Mouse (Mus musculus) bone marrow macrophage, adult 2 months (primary cell): ENCODE data around the gene Nfatc2ip.

Experiments used
- CTCF ChIP-seq: IDR thresholded peaks from 2 replicates; pipeline ENCODE4 v1.5.1; 2012; ENCODE audit warnings: low read depth, mild to moderate bottlenecking, low read length, moderate library complexity
- POLR2A ChIP-seq: IDR thresholded peaks from 2 replicates; pipeline ENCODE4 v1.6.1; 2012; ENCODE audit warnings: mild to moderate bottlenecking, low read depth, low read length, borderline replicate concordance

DNA sequence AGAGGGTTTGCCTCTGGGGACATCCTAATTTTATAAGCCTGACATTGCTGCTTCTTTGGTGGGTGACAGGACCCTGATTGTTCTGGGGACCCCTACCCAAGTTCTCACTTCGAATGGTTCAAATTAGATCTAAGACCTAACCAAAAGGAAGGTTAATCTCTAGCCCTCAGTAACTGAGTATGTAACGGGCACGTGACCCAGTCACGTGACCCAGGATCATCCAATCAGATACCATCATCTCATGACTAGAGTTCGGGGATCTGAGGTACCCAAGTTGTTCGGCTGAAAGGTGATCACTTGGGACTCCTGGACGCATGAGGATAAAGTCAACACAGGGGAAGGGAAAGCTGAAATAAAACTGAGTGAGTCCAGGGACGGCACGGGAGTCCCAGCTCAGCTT, 23.5 kb downstream of the Nfatc2ip start:
- TF ChIP-seq CTCF (no peak), POLR2A (no peak)
